Mouse (Mus musculus): ENCODE measurements around the gene Appbp2. TPM values are rescaled to one million over a fixed set of nuclear protein-coding genes. Genes with fewer than 3 reads are reported as not detected.
A peak's percentile ranks its signal among the peaks of the same experiment; 100 is the strongest.

Appbp2 gene
- polyA plus RNA-seq, 1 experiment, result 15.5 TPM

DNA sequence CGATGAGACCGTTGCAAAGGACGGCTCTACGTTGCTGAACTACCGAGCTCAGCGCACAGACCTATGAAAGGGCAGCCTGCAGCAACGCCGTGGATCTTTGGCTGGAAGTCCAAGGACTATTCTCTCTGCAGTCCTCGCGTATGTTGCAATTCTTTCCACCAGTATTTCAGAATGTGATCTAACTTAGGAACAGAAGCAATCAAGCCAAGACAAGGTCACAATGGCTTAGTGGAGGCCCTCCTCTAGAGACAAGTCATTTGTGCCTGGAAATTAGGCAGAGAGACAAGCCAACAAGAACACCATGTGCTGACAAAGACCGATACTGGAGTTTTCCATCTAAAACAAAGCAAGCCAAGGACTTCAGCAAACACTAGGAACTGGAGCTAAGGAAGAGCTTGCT, 24.0 kb upstream of the Appbp2 start:
- no peak overlapping the region for H3K4me3 ChIP-seq (ENCODE audit: insufficient read depth, low read length)
- TF ChIP-seq CTCF (IDR thresholded peaks at IDR 0.05; ENCODE audit: low read depth, low read length), result no peak
- no peak for TF ChIP-seq POLR2A (IDR thresholded peaks at IDR 0.05; ENCODE audit: borderline replicate concordance, low read depth, low read length)
- H3K27ac ChIP-seq (ENCODE audit: insufficient read depth, low read depth, low read length), result no peak overlapping the region
- H3K4me1 ChIP-seq (ENCODE audit: control insufficient read depth, insufficient read depth, low read length), result peaks cover 6% of the 10 kb centered on the region; the same call in 1 of the 2 replicates

GRCm38 (mm10) chr11:85255471-85256027, 20.6 kb upstream of the Appbp2 start:
- H3K4me1 ChIP-seq (ENCODE audit: control insufficient read depth, insufficient read depth, low read length), result peaks cover 8% of the 10 kb centered on the region; the same call in 1 of the 2 replicates
- no peak overlapping the region for H3K27ac ChIP-seq (ENCODE audit: insufficient read depth, low read depth, low read length)
- TF ChIP-seq CTCF (IDR thresholded peaks at IDR 0.05; ENCODE audit: low read depth, low read length) (no peak), POLR2A (IDR thresholded peaks at IDR 0.05; ENCODE audit: borderline replicate concordance, low read depth, low read length) (no peak)
- H3K4me3 ChIP-seq (ENCODE audit: insufficient read depth, low read length), result no peak overlapping the region

DNA sequence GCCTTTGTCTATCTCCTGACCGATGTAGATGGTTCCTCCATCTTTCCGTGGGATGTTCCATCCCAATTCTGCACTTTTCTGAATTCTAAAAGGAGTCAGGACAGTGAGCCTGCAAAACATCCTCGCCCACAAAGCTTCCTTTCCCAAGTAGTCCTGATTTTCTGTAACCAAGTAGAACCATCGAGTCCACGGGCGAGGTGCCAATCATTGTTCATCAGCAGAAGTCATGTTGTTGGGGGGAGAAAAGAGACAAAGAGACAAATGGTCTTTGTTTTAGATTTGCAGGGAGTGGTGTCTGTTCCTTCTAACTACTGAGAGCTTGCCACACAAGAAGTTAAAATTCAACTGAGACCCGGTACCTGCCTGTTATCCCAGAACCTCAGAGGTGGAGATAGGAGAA, 18.7 kb upstream of the Appbp2 start:
- TF ChIP-seq POLR2A (IDR thresholded peaks at IDR 0.05; ENCODE audit: borderline replicate concordance, low read depth, low read length), result no peak
- TF ChIP-seq CTCF (IDR thresholded peaks at IDR 0.05; ENCODE audit: low read depth, low read length), result no peak
- no peak overlapping the region for H3K4me3 ChIP-seq (ENCODE audit: insufficient read depth, low read length)

GRCm38 (mm10) chr11:85253006-85253405, 18.1 kb upstream of the Appbp2 start:
- no peak overlapping the region for H3K27ac ChIP-seq (ENCODE audit: insufficient read depth, low read depth, low read length)
- H3K4me3 ChIP-seq (ENCODE audit: insufficient read depth, low read length), result no peak overlapping the region
- TF ChIP-seq POLR2A (IDR thresholded peaks at IDR 0.05; ENCODE audit: borderline replicate concordance, low read depth, low read length) (no peak), CTCF (IDR thresholded peaks at IDR 0.05; ENCODE audit: low read depth, low read length) (no peak)
- H3K4me1 ChIP-seq (ENCODE audit: control insufficient read depth, insufficient read depth, low read length), result peaks cover 20% of the 10 kb centered on the region

More for the DNA sequence above, 18.7 kb upstream of the Appbp2 start:
- Histone ChIP-seq H3K27ac (ENCODE audit: insufficient read depth, low read depth, low read length) (no peak overlapping the region), H3K4me1 (ENCODE audit: control insufficient read depth, insufficient read depth, low read length) (peaks cover 15% of the 10 kb centered on the region)

GRCm38 (mm10) chr11:85251955-85252354, 17.0 kb upstream of the Appbp2 start:
- Histone ChIP-seq H3K4me3 (ENCODE audit: insufficient read depth, low read length) (no peak overlapping the region), H3K4me1 (ENCODE audit: control insufficient read depth, insufficient read depth, low read length) (peaks cover 21% of the 10 kb centered on the region), H3K27ac (ENCODE audit: insufficient read depth, low read depth, low read length) (no peak overlapping the region)
- TF ChIP-seq CTCF (IDR thresholded peaks at IDR 0.05; ENCODE audit: low read depth, low read length), result no peak

GRCm38 (mm10) chr11:85250467-85250866, 15.5 kb upstream of the Appbp2 start:
- Histone ChIP-seq H3K4me1 (ENCODE audit: control insufficient read depth, insufficient read depth, low read length) (peaks cover 21% of the 10 kb centered on the region), H3K27ac (ENCODE audit: insufficient read depth, low read depth, low read length) (peak overlapping the region; percentile 69), H3K4me3 (ENCODE audit: insufficient read depth, low read length) (no peak overlapping the region)
- TF ChIP-seq POLR2A (IDR thresholded peaks at IDR 0.05; ENCODE audit: borderline replicate concordance, low read depth, low read length) (no peak), CTCF (IDR thresholded peaks at IDR 0.05; ENCODE audit: low read depth, low read length) (no peak)

- peak overlapping the region; percentile 69 for H3K27ac ChIP-seq (ENCODE audit: insufficient read depth, low read depth, low read length)
- peaks cover 21% of the 10 kb centered on the region for H3K4me1 ChIP-seq (ENCODE audit: control insufficient read depth, insufficient read depth, low read length)
- no peak overlapping the region for H3K4me3 ChIP-seq (ENCODE audit: insufficient read depth, low read length)
- TF ChIP-seq POLR2A (IDR thresholded peaks at IDR 0.05; ENCODE audit: borderline replicate concordance, low read depth, low read length), result no peak
Observed at GRCm38 (mm10) chr11:85249338-85249737, 14.4 kb upstream of the Appbp2 start.

- Histone ChIP-seq H3K27ac (ENCODE audit: insufficient read depth, low read depth, low read length) (no peak overlapping the region), H3K4me1 (ENCODE audit: control insufficient read depth, insufficient read depth, low read length) (peaks cover 21% of the 10 kb centered on the region), H3K4me3 (ENCODE audit: insufficient read depth, low read length) (no peak overlapping the region)
- TF ChIP-seq CTCF (IDR thresholded peaks at IDR 0.05; ENCODE audit: low read depth, low read length), result no peak
- no peak for TF ChIP-seq POLR2A (IDR thresholded peaks at IDR 0.05; ENCODE audit: borderline replicate concordance, low read depth, low read length)
Observed at GRCm38 (mm10) chr11:85248151-85248550, 13.2 kb upstream of the Appbp2 start.

DNA sequence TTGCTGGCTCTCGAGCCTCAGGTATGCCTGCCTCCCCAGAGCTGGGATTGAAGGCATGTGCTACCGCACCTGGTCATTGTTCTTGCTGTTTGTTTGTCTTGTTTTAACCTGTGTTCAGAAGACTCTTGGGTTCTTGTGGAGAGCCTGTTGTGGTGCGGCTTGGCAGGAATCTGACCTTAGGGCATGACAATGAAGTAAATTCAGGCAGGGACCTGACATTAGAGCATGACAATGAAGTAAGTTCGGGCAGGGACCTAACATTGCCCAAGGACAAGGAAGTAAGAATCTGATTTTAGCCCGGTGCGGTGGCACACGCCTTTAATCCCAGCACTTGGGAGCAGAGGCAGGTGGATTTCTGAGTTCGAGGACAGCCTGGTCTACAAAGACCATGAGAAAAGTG, 6.3 kb upstream of the Appbp2 start:
- no peak for TF ChIP-seq CTCF (IDR thresholded peaks at IDR 0.05; ENCODE audit: low read depth, low read length)
- no peak for TF ChIP-seq POLR2A (IDR thresholded peaks at IDR 0.05; ENCODE audit: borderline replicate concordance, low read depth, low read length)
- Histone ChIP-seq H3K27ac (ENCODE audit: insufficient read depth, low read depth, low read length) (no peak overlapping the region), H3K4me3 (ENCODE audit: insufficient read depth, low read length) (no peak overlapping the region), H3K4me1 (ENCODE audit: control insufficient read depth, insufficient read depth, low read length) (no peaks in the 10 kb centered on the region)

- Histone ChIP-seq H3K4me1 (ENCODE audit: control insufficient read depth, insufficient read depth, low read length) (no peaks in the 10 kb centered on the region), H3K27ac (ENCODE audit: insufficient read depth, low read depth, low read length) (no peak overlapping the region), H3K4me3 (ENCODE audit: insufficient read depth, low read length) (no peak overlapping the region)
- TF ChIP-seq POLR2A (IDR thresholded peaks at IDR 0.05; ENCODE audit: borderline replicate concordance, low read depth, low read length) (no peak), CTCF (IDR thresholded peaks at IDR 0.05; ENCODE audit: low read depth, low read length) (no peak)
Observed at GRCm38 (mm10) chr11:85240211-85240610, 5.3 kb upstream of the Appbp2 start.
